Mouse (Mus musculus) large intestine, adult 2 months (tissue): Measurements from ENCODE around the gene Elfn2. TPM values are rescaled to one million over a fixed set of nuclear protein-coding genes. Genes with fewer than 3 reads are reported as not detected.
A peak's percentile ranks its signal among the peaks of the same experiment; 100 is the strongest.

Experiments
- DNase-seq: peaks from one replicate; pipeline ENCODE4 v3.0.0-alpha.2; 2012; ENCODE audit warnings: low read depth, low spot score
- WGBS: fragments of 180-500 bp; shearing (Covaris S2); methylation state at CpG from one replicate; pipeline ENCODE4 v1.1.7; 2018; 5-methylcytosine and 5-hydroxymethylcytosine counted together
- polyA plus RNA-seq: library from polyadenylated mRNA; depleted of rRNA; stranded (reverse); fragments of >200 nt; gene quantifications from 2 replicates; pipeline ENCODE4 v1.2.3, GENCODE M21; 2012; rRNA removed

Elfn2 gene
- polyA plus RNA-seq: 0.18 and 0.24 TPM in 2 replicates

- DNase-seq: no peak
- WGBS: 3% methylated on average over 86 of the region's 89 CpGs
Measured at GRCm38 (mm10) chr15:78718290-78719250, at the start of gene Elfn2. Elfn2 (minus strand) TSS chr15:78718771.

GRCm38 (mm10) chr15:78763704-78764103 is 45.1 kb upstream of the Elfn2 start:
- no peak for DNase-seq

GRCm38 (mm10) chr15:78763210-78763609 is 44.6 kb upstream of the Elfn2 start:
- WGBS: 48% methylated on average over 10 of the region's 10 CpGs

More at GRCm38 (mm10) chr15:78763704-78764103, 45.1 kb upstream of the Elfn2 start:
- 74% methylated on average over 5 of the region's 5 CpGs for WGBS

GRCm38 (mm10) chr15:78761112-78761511 is 42.5 kb upstream of the Elfn2 start:
- DNase-seq: no peak
- WGBS: 76% methylated on average over 13 of the region's 13 CpGs

More at GRCm38 (mm10) chr15:78763210-78763609, 44.6 kb upstream of the Elfn2 start:
- DNase-seq: no peak

GRCm38 (mm10) chr15:78758132-78758531 is 39.6 kb upstream of the Elfn2 start:
- no peak for DNase-seq
- 89% methylated on average over 6 of the region's 6 CpGs for WGBS

- WGBS: 53% methylated on average over 12 of the region's 12 CpGs
- no peak for DNase-seq
Measured at GRCm38 (mm10) chr15:78755966-78756725, 37.6 kb upstream of the Elfn2 start.

GRCm38 (mm10) chr15:78755226-78755625 is 36.7 kb upstream of the Elfn2 start:
- no peak for DNase-seq
- 56% methylated on average over 3 of the region's 3 CpGs for WGBS

- DNase-seq: no peak
- WGBS: 74% methylated on average over 5 of the region's 5 CpGs
Measured at GRCm38 (mm10) chr15:78754144-78754543, 35.6 kb upstream of the Elfn2 start.

- no peak for DNase-seq
Measured at GRCm38 (mm10) chr15:78752991-78753390, 34.4 kb upstream of the Elfn2 start.

GRCm38 (mm10) chr15:78750608-78751350 is 32.2 kb upstream of the Elfn2 start:
- DNase-seq: no peak
- 36% methylated on average over 6 of the region's 6 CpGs for WGBS

GRCm38 (mm10) chr15:78749855-78750254 is 31.3 kb upstream of the Elfn2 start:
- WGBS: 36% methylated on average over 5 of the region's 5 CpGs
- no peak for DNase-seq

GRCm38 (mm10) chr15:78744206-78744605 is 25.6 kb upstream of the Elfn2 start:
- peak; percentile 25 for DNase-seq

GRCm38 (mm10) chr15:78742831-78743230 is 24.3 kb upstream of the Elfn2 start:
- DNase-seq: no peak
- 83% methylated on average over 8 of the region's 10 CpGs for WGBS

More at GRCm38 (mm10) chr15:78744206-78744605, 25.6 kb upstream of the Elfn2 start:
- WGBS: 4% methylated on average over 5 of the region's 5 CpGs

GRCm38 (mm10) chr15:78740662-78741061 is 22.1 kb upstream of the Elfn2 start:
- DNase-seq: no peak
- WGBS: 46% methylated on average over 12 of the region's 12 CpGs

GRCm38 (mm10) chr15:78737146-78737545 is 18.6 kb upstream of the Elfn2 start:
- no peak for DNase-seq
- whole genome bisulfite sequencing: 55% methylated on average over 6 of the region's 6 CpGs

- no peak for DNase-seq
- WGBS: 15% methylated on average over 7 of the region's 7 CpGs
Measured at GRCm38 (mm10) chr15:78736681-78737100, 18.1 kb upstream of the Elfn2 start.

- no peak for DNase-seq
- WGBS: 46% methylated on average over 3 of the region's 3 CpGs
Measured at GRCm38 (mm10) chr15:78736181-78736579, 17.6 kb upstream of the Elfn2 start.

- WGBS: 23% methylated on average over 17 of the region's 17 CpGs
- DNase-seq: no peak
Measured at GRCm38 (mm10) chr15:78735431-78736180, 17.0 kb upstream of the Elfn2 start.

GRCm38 (mm10) chr15:78731830-78732229 is 13.3 kb upstream of the Elfn2 start:
- 56% methylated on average over 4 of the region's 4 CpGs for WGBS
- DNase-seq: no peak
